Mouse (Mus musculus): ENCODE measurements at regions not wholly inside any gene's neighbourhood (a gene's known extent, or its start where the extent isn't known, plus 50 kb on each side); places are given as distances from the start of the nearest gene placed in this dataset.

- Histone ChIP-seq H3K9ac (ENCODE audit: low read length) (no peak overlapping the region; the same call in 1 of the 2 replicates), H3K27ac (ENCODE audit: low read length) (peak overlapping the region; percentile 25; the same call in 1 of the 2 replicates), H3K9me3 (replicated peaks; ENCODE audit: control insufficient read depth, low read length) (no peaks in the 10 kb centered on the region), H3K36me3 (ENCODE audit: control insufficient read depth, insufficient read depth, low read length) (no peaks in the 10 kb centered on the region), H3K27me3 (ENCODE audit: control insufficient read depth, insufficient read depth, low read length) (no peaks in the 10 kb centered on the region), H3K4me2 (ENCODE audit: low read depth, low read length) (no peak overlapping the region), H3K4me1 (ENCODE audit: control insufficient read depth, insufficient read depth, low read length) (peaks cover 8% of the 10 kb centered on the region; the same call in 1 of the 2 replicates), H3K4me3 (replicated peaks; ENCODE audit: low read length) (no peak overlapping the region)
- peak; percentile 66 for ATAC-seq (ENCODE audit: insufficient read depth, low FRiP score)
- WGBS, result 71% methylated on average over 10 of the region's 10 CpGs
Measured at GRCm38 (mm10) chr2:173419972-173420391, 102.4 kb upstream of the 1700021F07Rik start.

GRCm38 (mm10) chr2:173420481-173420880 lies 101.9 kb upstream of the 1700021F07Rik start:
- H3K9me3 ChIP-seq (replicated peaks; ENCODE audit: control insufficient read depth, low read length), result no peaks in the 10 kb centered on the region
- no peaks in the 10 kb centered on the region for H3K36me3 ChIP-seq (ENCODE audit: control insufficient read depth, insufficient read depth, low read length)
- no peak overlapping the region; the same call in 1 of the 2 replicates for H3K9ac ChIP-seq (ENCODE audit: low read length)
- ATAC-seq (ENCODE audit: insufficient read depth, low FRiP score), result peak; percentile 64; the same call in 1 of the 2 replicates
- H3K4me2 ChIP-seq (ENCODE audit: low read depth, low read length), result no peak overlapping the region
- peaks cover 8% of the 10 kb centered on the region; the same call in 1 of the 2 replicates for H3K4me1 ChIP-seq (ENCODE audit: control insufficient read depth, insufficient read depth, low read length)
- H3K4me3 ChIP-seq (replicated peaks; ENCODE audit: low read length), result no peak overlapping the region
- 49% methylated on average over 5 of the region's 5 CpGs for WGBS
- H3K27ac ChIP-seq (ENCODE audit: low read length), result peak overlapping the region; percentile 25; the same call in 1 of the 2 replicates
- no peaks in the 10 kb centered on the region for H3K27me3 ChIP-seq (ENCODE audit: control insufficient read depth, insufficient read depth, low read length)

GRCm38 (mm10) chr2:173424875-173425274 lies 97.5 kb upstream of the 1700021F07Rik start:
- Histone ChIP-seq H3K9me3 (replicated peaks; ENCODE audit: control insufficient read depth, low read length) (no peaks in the 10 kb centered on the region), H3K27me3 (ENCODE audit: control insufficient read depth, insufficient read depth, low read length) (no peaks in the 10 kb centered on the region), H3K4me1 (ENCODE audit: control insufficient read depth, insufficient read depth, low read length) (peaks cover 10% of the 10 kb centered on the region; the same call in 1 of the 2 replicates), H3K4me2 (ENCODE audit: low read depth, low read length) (no peak overlapping the region), H3K9ac (ENCODE audit: low read length) (no peak overlapping the region), H3K36me3 (ENCODE audit: control insufficient read depth, insufficient read depth, low read length) (no peaks in the 10 kb centered on the region), H3K27ac (ENCODE audit: low read length) (no peak overlapping the region), H3K4me3 (replicated peaks; ENCODE audit: low read length) (no peak overlapping the region)
- no peak for ATAC-seq (ENCODE audit: insufficient read depth, low FRiP score)
- WGBS, result 85% methylated on average over 7 of the region's 7 CpGs

- ATAC-seq (ENCODE audit: insufficient read depth, low FRiP score), result no peak
- Histone ChIP-seq H3K27ac (ENCODE audit: low read length) (no peak overlapping the region), H3K4me2 (ENCODE audit: low read depth, low read length) (no peak overlapping the region), H3K9me3 (replicated peaks; ENCODE audit: control insufficient read depth, low read length) (no peaks in the 10 kb centered on the region), H3K36me3 (ENCODE audit: control insufficient read depth, insufficient read depth, low read length) (no peaks in the 10 kb centered on the region), H3K27me3 (ENCODE audit: control insufficient read depth, insufficient read depth, low read length) (no peaks in the 10 kb centered on the region), H3K9ac (ENCODE audit: low read length) (no peak overlapping the region), H3K4me3 (replicated peaks; ENCODE audit: low read length) (no peak overlapping the region), H3K4me1 (ENCODE audit: control insufficient read depth, insufficient read depth, low read length) (0 out of 2 replicates have a peak, but pooled peaks cover 3% of the 10 kb centered on the region)
- 68% methylated on average over 9 of the region's 9 CpGs for WGBS
Measured at GRCm38 (mm10) chr2:173425754-173426153, 96.6 kb upstream of the 1700021F07Rik start.

GRCm38 (mm10) chr2:173426191-173427065 lies 96.0 kb upstream of the 1700021F07Rik start:
- H3K4me3 ChIP-seq (replicated peaks; ENCODE audit: low read length), result no peak overlapping the region
- H3K4me1 ChIP-seq (ENCODE audit: control insufficient read depth, insufficient read depth, low read length), result 0 out of 2 replicates have a peak, but pooled peaks cover 3% of the 10 kb centered on the region
- H3K36me3 ChIP-seq (ENCODE audit: control insufficient read depth, insufficient read depth, low read length), result no peaks in the 10 kb centered on the region
- no peak overlapping the region for H3K9ac ChIP-seq (ENCODE audit: low read length)
- H3K27me3 ChIP-seq (ENCODE audit: control insufficient read depth, insufficient read depth, low read length), result no peaks in the 10 kb centered on the region
- no peaks in the 10 kb centered on the region for H3K9me3 ChIP-seq (replicated peaks; ENCODE audit: control insufficient read depth, low read length)
- 69% methylated on average over 16 of the region's 16 CpGs for whole genome bisulfite sequencing
- no peak for ATAC-seq (ENCODE audit: insufficient read depth, low FRiP score)
- H3K4me2 ChIP-seq (ENCODE audit: low read depth, low read length), result no peak overlapping the region
- H3K27ac ChIP-seq (ENCODE audit: low read length), result no peak overlapping the region

GRCm38 (mm10) chr2:173427888-173428450 lies 94.4 kb upstream of the 1700021F07Rik start:
- H3K9me3 ChIP-seq (replicated peaks; ENCODE audit: control insufficient read depth, low read length), result no peaks in the 10 kb centered on the region
- H3K27ac ChIP-seq (ENCODE audit: low read length), result no peak overlapping the region
- no peak overlapping the region for H3K4me2 ChIP-seq (ENCODE audit: low read depth, low read length)
- no peak overlapping the region for H3K4me3 ChIP-seq (replicated peaks; ENCODE audit: low read length)
- H3K36me3 ChIP-seq (ENCODE audit: control insufficient read depth, insufficient read depth, low read length), result no peaks in the 10 kb centered on the region
- no peak; the same call in 1 of the 2 replicates for ATAC-seq (ENCODE audit: insufficient read depth, low FRiP score)
- H3K4me1 ChIP-seq (ENCODE audit: control insufficient read depth, insufficient read depth, low read length), result 0 out of 2 replicates have a peak, but pooled peaks cover 3% of the 10 kb centered on the region
- no peaks in the 10 kb centered on the region for H3K27me3 ChIP-seq (ENCODE audit: control insufficient read depth, insufficient read depth, low read length)
- WGBS, result 59% methylated on average over 10 of the region's 10 CpGs
- no peak overlapping the region for H3K9ac ChIP-seq (ENCODE audit: low read length)

- no peak overlapping the region for H3K4me3 ChIP-seq (replicated peaks; ENCODE audit: low read length)
- H3K9ac ChIP-seq (ENCODE audit: low read length), result no peak overlapping the region
- H3K36me3 ChIP-seq (ENCODE audit: control insufficient read depth, insufficient read depth, low read length), result no peaks in the 10 kb centered on the region
- H3K4me2 ChIP-seq (ENCODE audit: low read depth, low read length), result no peak overlapping the region
- no peak overlapping the region for H3K27ac ChIP-seq (ENCODE audit: low read length)
- ATAC-seq (ENCODE audit: insufficient read depth, low FRiP score), result no peak
- WGBS, result 52% methylated on average over 5 of the region's 5 CpGs
- H3K9me3 ChIP-seq (replicated peaks; ENCODE audit: control insufficient read depth, low read length), result no peaks in the 10 kb centered on the region
- H3K4me1 ChIP-seq (ENCODE audit: control insufficient read depth, insufficient read depth, low read length), result 0 out of 2 replicates have a peak, but pooled peaks cover 3% of the 10 kb centered on the region
- no peaks in the 10 kb centered on the region for H3K27me3 ChIP-seq (ENCODE audit: control insufficient read depth, insufficient read depth, low read length)
Measured at GRCm38 (mm10) chr2:173431841-173432240, 90.5 kb upstream of the 1700021F07Rik start.

- 52% methylated on average over 3 of the region's 3 CpGs for WGBS
- Histone ChIP-seq H3K27me3 (ENCODE audit: control insufficient read depth, insufficient read depth, low read length) (no peaks in the 10 kb centered on the region), H3K4me3 (replicated peaks; ENCODE audit: low read length) (no peak overlapping the region), H3K27ac (ENCODE audit: low read length) (peak overlapping the region; percentile 44; the same call in 1 of the 2 replicates), H3K4me1 (ENCODE audit: control insufficient read depth, insufficient read depth, low read length) (0 out of 2 replicates have a peak, but pooled peaks cover 3% of the 10 kb centered on the region), H3K9ac (ENCODE audit: low read length) (no peak overlapping the region), H3K9me3 (replicated peaks; ENCODE audit: control insufficient read depth, low read length) (no peaks in the 10 kb centered on the region), H3K4me2 (ENCODE audit: low read depth, low read length) (no peak overlapping the region), H3K36me3 (ENCODE audit: control insufficient read depth, insufficient read depth, low read length) (no peaks in the 10 kb centered on the region)
- ATAC-seq (ENCODE audit: insufficient read depth, low FRiP score), result peak; percentile 19; the same call in 1 of the 2 replicates
Measured at GRCm38 (mm10) chr2:173432258-173432657, 90.1 kb upstream of the 1700021F07Rik start.

Measured in stomach, embryonic 16.5 days (tissue).